Mouse (Mus musculus) heart, postnatal 0 days (tissue): Measurements from ENCODE around the gene 3110082I17Rik.

Experiments used
- CTCF ChIP-seq: IDR thresholded peaks from 2 replicates; pipeline ENCODE4 v1.5.1; 2016; ENCODE audit warnings: antibody characterized with exemption, control low read depth, low read depth
- EP300 ChIP-seq: IDR thresholded peaks from 2 replicates; pipeline ENCODE4 v1.6.1; 2016; ENCODE audit warnings: antibody characterized with exemption, low read depth

DNA sequence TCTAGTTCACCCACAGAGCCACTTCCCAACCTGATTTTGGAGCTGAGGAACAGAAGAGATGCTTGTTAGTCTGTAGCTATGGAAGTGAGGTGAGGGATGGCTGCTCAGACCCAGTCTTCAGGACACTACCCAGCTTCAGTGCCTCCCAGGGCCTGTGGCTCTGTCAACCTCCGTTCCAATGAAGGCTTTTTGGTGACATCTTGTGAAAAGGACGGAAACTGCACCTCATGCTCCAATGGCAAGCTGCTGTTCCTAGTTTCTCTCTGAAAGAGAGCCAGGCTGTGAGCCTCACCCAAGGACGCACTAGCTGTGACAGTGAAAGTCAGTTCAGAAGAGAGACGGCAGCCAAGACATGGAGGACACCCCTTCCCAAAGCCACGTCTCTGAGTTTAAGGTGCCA, 7.7 kb upstream of the 3110082I17Rik start:
- peak; percentile 69 for TF ChIP-seq CTCF
- no peak for TF ChIP-seq EP300
